Mouse (Mus musculus): Measurements from ENCODE around the gene Dot1l. TPM values are rescaled to one million over a fixed set of nuclear protein-coding genes. Genes with fewer than 3 reads are reported as not detected.
"Not testable (repeated sequence)": the region's sequence is repeated elsewhere in the genome, so short reads cannot be mapped to it uniquely, and the experiment has no call there.

The Dot1l gene
- polyA plus RNA-seq, 1 experiment from 2014 or later: 13.2 TPM

GRCm38 (mm10) chr10:80810084-80810483 is 55.1 kb downstream of the Dot1l start:
- WGBS: 6% methylated on average over 20 of the region's 20 CpGs
- Histone ChIP-seq H3K9me3 (ENCODE audit: control insufficient read depth, low read length) (no peaks in the 10 kb centered on the region), H3K4me2 (ENCODE audit: low read length) (peak overlapping the region; percentile 21), H3K4me3 (ENCODE audit: low read length) (peak overlapping the region; percentile 3; the same call in 1 of the 2 replicates), H3K9ac (ENCODE audit: low read depth, low read length) (0 out of 2 replicates have a peak overlapping the region, but pooled peaks have one; percentile 27), H3K4me1 (ENCODE audit: control insufficient read depth, insufficient read depth, low read depth, low read length) (peaks cover 22% of the 10 kb centered on the region), H3K27me3 (replicated peaks; ENCODE audit: control insufficient read depth, insufficient read depth, low read length) (peaks cover 18% of the 10 kb centered on the region), H3K27ac (ENCODE audit: low read depth, low read length) (no peak overlapping the region), H3K36me3 (ENCODE audit: control insufficient read depth, insufficient read depth, low read length) (peaks cover 2% of the 10 kb centered on the region; the same call in 1 of the 2 replicates)
- no peak for ATAC-seq

DNA sequence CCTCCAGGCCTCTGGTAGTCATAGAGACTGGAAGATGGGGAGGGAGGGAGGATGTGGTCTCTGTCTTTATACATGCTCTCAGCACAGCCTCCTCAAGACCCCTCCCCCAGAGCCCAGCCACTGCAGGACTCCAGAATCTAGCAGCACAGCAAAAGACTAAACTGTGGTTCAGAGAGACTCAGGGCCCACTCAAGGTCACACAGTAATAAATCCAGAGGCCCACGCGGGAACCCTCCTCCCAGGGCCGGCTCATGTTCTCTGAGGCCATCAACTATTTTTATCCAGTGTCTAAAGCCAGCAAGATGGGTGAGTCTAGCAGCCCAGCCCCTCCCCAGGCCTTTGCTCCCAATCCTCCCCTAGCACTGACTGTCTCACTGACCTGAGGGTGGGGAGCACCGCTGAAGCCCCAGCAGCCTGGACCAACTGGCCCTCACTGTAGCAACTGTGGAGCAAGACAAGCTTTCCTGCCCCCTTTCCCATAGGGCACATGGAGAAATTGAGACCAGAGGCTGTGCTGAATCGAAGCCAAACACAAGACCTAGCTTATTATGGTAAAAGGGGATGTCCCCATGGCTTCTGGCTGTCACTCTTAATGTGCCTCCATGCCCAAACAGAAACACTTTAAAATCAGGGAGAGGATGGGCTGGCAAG is 57.5 kb downstream of the Dot1l start:
- Histone ChIP-seq H3K4me1 (ENCODE audit: control insufficient read depth, insufficient read depth, low read depth, low read length) (peaks cover 7% of the 10 kb centered on the region; the same call in 1 of the 2 replicates), H3K36me3 (ENCODE audit: control insufficient read depth, insufficient read depth, low read length) (no peaks in the 10 kb centered on the region), H3K27ac (ENCODE audit: low read depth, low read length) (no peak overlapping the region), H3K4me2 (ENCODE audit: low read length) (no peak overlapping the region), H3K9ac (ENCODE audit: low read depth, low read length) (no peak overlapping the region; the same call in 1 of the 2 replicates), H3K27me3 (replicated peaks; ENCODE audit: control insufficient read depth, insufficient read depth, low read length) (peaks cover 16% of the 10 kb centered on the region), H3K4me3 (ENCODE audit: low read length) (no peak overlapping the region), H3K9me3 (ENCODE audit: control insufficient read depth, low read length) (no peaks in the 10 kb centered on the region)
- ATAC-seq: no peak
- WGBS: 63% methylated on average over 5 of the region's 5 CpGs

DNA sequence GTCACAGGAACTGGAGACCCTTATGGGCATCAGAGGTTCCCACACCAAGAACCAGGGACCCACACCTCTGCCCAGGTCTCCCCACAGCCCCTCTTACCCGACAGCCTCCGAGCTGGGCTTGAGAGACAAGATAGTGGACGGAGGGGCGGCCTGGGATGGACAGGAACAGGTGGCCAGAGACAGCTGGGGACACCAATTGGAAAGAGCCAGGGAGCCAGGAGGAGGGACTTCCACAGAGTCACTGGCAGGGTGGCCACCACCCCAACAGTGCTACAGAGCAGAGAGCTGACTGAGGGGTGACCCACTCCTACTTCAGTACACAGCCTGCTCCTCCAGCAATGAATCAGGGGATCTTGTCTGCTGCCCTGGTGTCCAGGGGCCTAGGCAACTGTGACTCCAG is 58.4 kb downstream of the Dot1l start, which contains the start of gene Jsrp1:
Gene Jsrp1, minus strand, starts transcription at position 133 of the 400 bp plus-strand sequence.
- Histone ChIP-seq H3K27ac (ENCODE audit: low read depth, low read length) (no peak within 1 kb of the TSS), H3K9ac (ENCODE audit: low read depth, low read length) (no peak within 1 kb of the TSS; the same call in 1 of the 2 replicates), H3K4me2 (ENCODE audit: low read length) (no peak within 1 kb of the TSS), H3K27me3 (replicated peaks; ENCODE audit: control insufficient read depth, insufficient read depth, low read length) (peaks cover 16% of the 10 kb centered on the region), H3K4me3 (ENCODE audit: low read length) (no peak within 1 kb of the TSS), H3K36me3 (ENCODE audit: control insufficient read depth, insufficient read depth, low read length) (no peaks in the 10 kb centered on the region), H3K9me3 (ENCODE audit: control insufficient read depth, low read length) (no peaks in the 10 kb centered on the region), H3K4me1 (ENCODE audit: control insufficient read depth, insufficient read depth, low read depth, low read length) (peaks cover 6% of the 10 kb centered on the region; the same call in 1 of the 2 replicates)
- no peak for ATAC-seq
- 74% methylated on average over 4 of the region's 4 CpGs for WGBS

DNA sequence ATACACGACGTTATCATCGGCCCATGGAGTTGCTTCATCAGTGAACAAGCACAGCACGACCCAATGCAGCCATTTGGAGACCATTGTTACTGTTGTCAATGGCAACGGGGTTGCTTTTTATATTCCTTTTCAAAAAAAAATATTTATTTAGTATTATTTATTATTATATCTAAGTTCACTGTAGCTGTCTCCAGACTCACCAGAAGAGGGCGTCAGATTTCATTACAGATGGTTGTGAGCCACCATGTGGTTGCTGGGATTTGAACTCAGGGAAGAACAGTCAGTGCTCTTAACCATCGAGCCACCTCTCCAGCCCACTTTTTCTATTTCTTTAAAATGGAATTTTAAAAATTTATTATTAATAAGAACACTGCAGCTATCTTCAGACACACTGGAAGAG is 59.8 kb downstream of the Dot1l start:
- H3K4me3 ChIP-seq (ENCODE audit: low read length): no peak overlapping the region
- H3K9ac ChIP-seq (ENCODE audit: low read depth, low read length): no peak overlapping the region
- peaks cover 7% of the 10 kb centered on the region for H3K27me3 ChIP-seq (replicated peaks; ENCODE audit: control insufficient read depth, insufficient read depth, low read length)
- H3K27ac ChIP-seq (ENCODE audit: low read depth, low read length): no peak overlapping the region
- 65% methylated on average over 7 of the region's 7 CpGs for WGBS
- ATAC-seq: no peak
- no peaks in the 10 kb centered on the region for H3K9me3 ChIP-seq (ENCODE audit: control insufficient read depth, low read length)
- H3K36me3 ChIP-seq (ENCODE audit: control insufficient read depth, insufficient read depth, low read length): no peaks in the 10 kb centered on the region
- no peak overlapping the region for H3K4me2 ChIP-seq (ENCODE audit: low read length)
- no peaks in the 10 kb centered on the region; the same call in 1 of the 2 replicates for H3K4me1 ChIP-seq (ENCODE audit: control insufficient read depth, insufficient read depth, low read depth, low read length)

- H3K27ac ChIP-seq (ENCODE audit: low read depth, low read length); ATAC-seq; H3K4me2 ChIP-seq (ENCODE audit: low read length); H3K27me3 ChIP-seq (replicated peaks; ENCODE audit: control insufficient read depth, insufficient read depth, low read length); H3K9ac ChIP-seq (ENCODE audit: low read depth, low read length); H3K9me3 ChIP-seq (ENCODE audit: control insufficient read depth, low read length); H3K4me3 ChIP-seq (ENCODE audit: low read length); H3K4me1 ChIP-seq (ENCODE audit: control insufficient read depth, insufficient read depth, low read depth, low read length); H3K36me3 ChIP-seq (ENCODE audit: control insufficient read depth, insufficient read depth, low read length): not testable (repeated sequence)
- 76% methylated on average over 3 of the region's 3 CpGs for WGBS
Observed at GRCm38 (mm10) chr10:80816303-80816702, 61.3 kb downstream of the Dot1l start.

DNA sequence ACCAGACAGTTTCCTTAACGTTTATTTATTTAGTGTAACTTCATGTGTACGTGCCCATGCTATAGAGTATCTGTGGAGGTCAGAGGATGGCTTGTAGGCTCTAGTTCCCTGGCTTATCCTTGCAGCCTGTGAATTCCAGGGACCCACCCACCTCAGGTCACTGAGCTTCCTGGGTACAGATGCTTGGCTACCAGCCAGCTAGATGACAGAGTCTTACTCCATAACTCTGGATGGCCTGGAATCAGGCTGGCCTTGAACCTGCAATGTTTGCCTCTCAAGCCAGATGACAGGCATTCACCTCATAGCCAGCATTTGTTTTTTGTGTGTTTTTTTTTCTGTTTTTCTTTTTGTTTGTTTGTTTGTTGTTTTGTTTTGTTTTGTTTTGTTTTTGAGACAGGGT is 62.2 kb downstream of the Dot1l start:
- Histone ChIP-seq H3K9me3 (ENCODE audit: control insufficient read depth, low read length) (no peaks in the 10 kb centered on the region), H3K4me1 (ENCODE audit: control insufficient read depth, insufficient read depth, low read depth, low read length) (no peaks in the 10 kb centered on the region), H3K27ac (ENCODE audit: low read depth, low read length) (no peak overlapping the region), H3K9ac (ENCODE audit: low read depth, low read length) (no peak overlapping the region), H3K4me3 (ENCODE audit: low read length) (no peak overlapping the region), H3K36me3 (ENCODE audit: control insufficient read depth, insufficient read depth, low read length) (no peaks in the 10 kb centered on the region), H3K4me2 (ENCODE audit: low read length) (no peak overlapping the region), H3K27me3 (replicated peaks; ENCODE audit: control insufficient read depth, insufficient read depth, low read length) (no peaks in the 10 kb centered on the region)
- no peak for ATAC-seq
- WGBS: 78% methylated on average over 2 of the region's 2 CpGs

GRCm38 (mm10) chr10:80817955-80818354 is 62.9 kb downstream of the Dot1l start:
- not testable (repeated sequence) for H3K27me3 ChIP-seq (replicated peaks; ENCODE audit: control insufficient read depth, insufficient read depth, low read length); H3K9ac ChIP-seq (ENCODE audit: low read depth, low read length); H3K4me1 ChIP-seq (ENCODE audit: control insufficient read depth, insufficient read depth, low read depth, low read length); H3K4me2 ChIP-seq (ENCODE audit: low read length); H3K36me3 ChIP-seq (ENCODE audit: control insufficient read depth, insufficient read depth, low read length); H3K9me3 ChIP-seq (ENCODE audit: control insufficient read depth, low read length); H3K4me3 ChIP-seq (ENCODE audit: low read length); H3K27ac ChIP-seq (ENCODE audit: low read depth, low read length); ATAC-seq
- 81% methylated on average over 7 of the region's 7 CpGs for WGBS

DNA sequence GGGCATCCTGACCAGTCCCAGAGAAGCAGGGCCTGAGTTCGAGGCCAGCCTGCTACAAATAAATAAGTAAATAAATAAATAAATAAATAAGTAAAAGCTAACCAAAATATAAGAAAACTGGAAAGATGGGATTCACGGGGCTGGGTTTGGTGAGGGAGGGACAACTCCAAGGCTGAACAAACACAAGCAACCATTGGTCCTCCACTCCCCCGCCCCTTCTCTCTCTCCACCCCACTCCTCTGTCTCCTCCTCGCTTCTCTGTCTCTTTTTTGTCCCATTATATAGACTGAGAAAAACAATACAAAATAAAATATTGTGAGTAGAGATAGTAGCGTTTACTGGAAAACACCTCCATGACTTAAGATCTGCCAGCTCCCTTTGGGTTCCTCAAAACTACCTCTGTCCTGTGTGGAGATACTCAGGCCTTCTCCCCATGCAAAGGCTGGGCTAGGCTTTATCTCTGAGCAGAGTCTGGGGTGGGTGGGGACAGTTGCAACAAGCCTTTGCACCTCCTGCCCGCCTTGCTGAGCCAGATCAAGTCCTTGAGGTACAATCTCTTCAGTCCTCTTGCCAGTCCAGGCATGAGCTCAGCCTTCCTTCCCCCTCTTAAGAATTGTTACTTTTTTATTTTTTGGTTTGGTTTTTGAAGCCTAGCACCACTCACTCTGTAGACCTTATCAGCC is 63.7 kb downstream of the Dot1l start:
- Histone ChIP-seq H3K9me3 (ENCODE audit: control insufficient read depth, low read length) (no peaks in the 10 kb centered on the region), H3K4me1 (ENCODE audit: control insufficient read depth, insufficient read depth, low read depth, low read length) (no peaks in the 10 kb centered on the region), H3K4me2 (ENCODE audit: low read length) (no peak overlapping the region), H3K36me3 (ENCODE audit: control insufficient read depth, insufficient read depth, low read length) (no peaks in the 10 kb centered on the region), H3K27me3 (replicated peaks; ENCODE audit: control insufficient read depth, insufficient read depth, low read length) (no peaks in the 10 kb centered on the region), H3K4me3 (ENCODE audit: low read length) (no peak overlapping the region), H3K27ac (ENCODE audit: low read depth, low read length) (no peak overlapping the region), H3K9ac (ENCODE audit: low read depth, low read length) (no peak overlapping the region)
- WGBS: 57% methylated on average over 6 of the region's 6 CpGs
- ATAC-seq: no peak

DNA sequence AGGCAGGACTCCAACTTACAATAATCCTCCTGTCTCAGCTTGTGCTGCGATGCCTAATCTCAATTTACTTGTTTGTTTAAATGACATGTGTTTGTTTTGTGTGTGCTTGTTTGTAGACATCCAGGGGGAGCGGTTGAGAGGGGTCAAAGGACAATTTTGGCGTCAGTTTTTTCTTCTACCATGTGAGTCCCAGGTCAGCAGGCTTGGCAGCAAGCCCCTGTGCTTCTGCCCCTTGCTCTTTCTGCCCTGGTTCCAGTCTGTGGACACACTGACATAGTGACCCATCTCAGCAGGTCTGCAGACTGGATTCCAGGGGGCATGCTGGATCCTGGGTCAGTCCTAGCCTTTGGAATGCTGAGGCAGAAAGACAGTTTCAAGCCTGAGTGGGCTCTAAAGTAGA is 64.4 kb downstream of the Dot1l start:
- H3K9me3 ChIP-seq (ENCODE audit: control insufficient read depth, low read length): no peaks in the 10 kb centered on the region
- H3K27ac ChIP-seq (ENCODE audit: low read depth, low read length): no peak overlapping the region
- no peaks in the 10 kb centered on the region for H3K27me3 ChIP-seq (replicated peaks; ENCODE audit: control insufficient read depth, insufficient read depth, low read length)
- no peak overlapping the region for H3K4me2 ChIP-seq (ENCODE audit: low read length)
- H3K36me3 ChIP-seq (ENCODE audit: control insufficient read depth, insufficient read depth, low read length): no peaks in the 10 kb centered on the region
- no peak for ATAC-seq
- WGBS: 64% methylated on average over 3 of the region's 3 CpGs
- H3K4me3 ChIP-seq (ENCODE audit: low read length): no peak overlapping the region
- H3K4me1 ChIP-seq (ENCODE audit: control insufficient read depth, insufficient read depth, low read depth, low read length): no peaks in the 10 kb centered on the region
- H3K9ac ChIP-seq (ENCODE audit: low read depth, low read length): 0 out of 2 replicates have a peak overlapping the region, but pooled peaks have one; percentile 11
